Mouse (Mus musculus) myocyte (in vitro differentiated cells): ENCODE measurements around the gene Borcs8. TPM values are rescaled to one million over a fixed set of nuclear protein-coding genes. Genes with fewer than 3 reads are reported as not detected.

Experiments
- H3K27me3 ChIP-seq: one replicate; pipeline ENCODE4 v1.6.1; 2011; ENCODE audit not compliant: control insufficient read depth, insufficient read depth, insufficient read length
- H3K36me3 ChIP-seq: one replicate; pipeline ENCODE4 v1.6.1; 2011; ENCODE audit not compliant: control insufficient read depth, insufficient read depth
- H3K4me2 ChIP-seq: one replicate; pipeline ENCODE4 v1.6.1; 2011; ENCODE audit warnings: low read depth, control low read depth
- H3K4me3 ChIP-seq: one replicate; pipeline ENCODE4 v1.5.1; 2011; ENCODE audit warnings: mild to moderate bottlenecking, control low read depth, moderate library complexity
- H3K79me2 ChIP-seq: one replicate; pipeline ENCODE4 v1.6.1; 2011; ENCODE audit not compliant: control insufficient read depth, insufficient read depth
- H3ac ChIP-seq: one replicate; pipeline ENCODE4 v1.6.1; 2011; ENCODE audit not compliant: control insufficient read depth, insufficient read length
- CEBPB ChIP-seq: IDR thresholded peaks from 2 replicates; pipeline ENCODE4 v1.6.1; 2011; ENCODE audit warnings: mild to moderate bottlenecking, moderate library complexity; ENCODE audit not compliant: poor library complexity, insufficient read depth, severe bottlenecking
- E2F4 ChIP-seq: IDR thresholded peaks from one replicate; pipeline ENCODE4 v1.6.1; 2011; ENCODE audit warnings: mild to moderate bottlenecking, control low read depth, moderate library complexity; ENCODE audit not compliant: insufficient read depth
- MAX ChIP-seq: IDR thresholded peaks from one replicate; pipeline ENCODE4 v1.6.1; 2011; ENCODE audit warnings: low read depth, mild to moderate bottlenecking, control low read depth
- MYOD1 ChIP-seq, 3 experiments: IDR thresholded peaks; one replicate each; pipeline ENCODE4 v1.6.1; 2011; ENCODE audit warnings: control low read depth in 2 of 3, low read depth in 2 of 3, mild to moderate bottlenecking in 2 of 3, moderate library complexity in 1 of 3; ENCODE audit not compliant: insufficient read length in 2 of 3, control insufficient read depth in 1 of 3
- MYOG ChIP-seq, 3 experiments: IDR thresholded peaks; one replicate each; pipeline ENCODE4 v1.6.1; 2011; ENCODE audit warnings: control low read depth in 2 of 3, low read depth in 2 of 3, mild to moderate bottlenecking in 2 of 3; ENCODE audit not compliant: insufficient read length in 2 of 3, control insufficient read depth in 1 of 3, insufficient read depth in 1 of 3
- POLR2A ChIP-seq: IDR thresholded peaks from one replicate; pipeline ENCODE4 v1.6.1; 2011; ENCODE audit warnings: low read depth, mild to moderate bottlenecking, control low read depth, moderate library complexity; ENCODE audit not compliant: insufficient read length
- POLR2AphosphoS2 ChIP-seq: IDR thresholded peaks from one replicate; pipeline ENCODE4 v1.6.1; 2011; ENCODE audit warnings: low read depth, control low read depth; ENCODE audit not compliant: insufficient read length
- REST ChIP-seq: IDR thresholded peaks from one replicate; pipeline ENCODE4 v1.6.1; 2011; ENCODE audit warnings: mild to moderate bottlenecking, control low read depth, moderate library complexity; ENCODE audit not compliant: insufficient read depth, insufficient read length
- SRF ChIP-seq: IDR thresholded peaks from one replicate; pipeline ENCODE4 v1.6.1; 2011; ENCODE audit warnings: low read depth; ENCODE audit not compliant: control insufficient read depth, insufficient read length
- TCF12 ChIP-seq: IDR thresholded peaks from one replicate; pipeline ENCODE4 v1.6.1; 2011; ENCODE audit warnings: mild to moderate bottlenecking, control low read depth; ENCODE audit not compliant: poor library complexity, insufficient read depth, severe bottlenecking
- TCF3 ChIP-seq: IDR thresholded peaks from one replicate; pipeline ENCODE4 v1.6.1; 2011; ENCODE audit warnings: low read depth, control low read depth; ENCODE audit not compliant: insufficient read length
- USF1 ChIP-seq: IDR thresholded peaks from one replicate; pipeline ENCODE4 v1.6.1; 2011; ENCODE audit warnings: low read depth, mild to moderate bottlenecking, control low read depth, moderate library complexity
- polyA plus RNA-seq: library from polyadenylated mRNA; unstranded; fragments of >200 nt; fragmentation: generic; extraction: Trizol; gene quantifications from one replicate; pipeline ENCODE4 v1.2.1, GENCODE M21; 2012; ENCODE audit warnings: missing spikeins

Gene Borcs8
- polyA plus RNA-seq, 1 experiment, result 53.0 TPM

DNA sequence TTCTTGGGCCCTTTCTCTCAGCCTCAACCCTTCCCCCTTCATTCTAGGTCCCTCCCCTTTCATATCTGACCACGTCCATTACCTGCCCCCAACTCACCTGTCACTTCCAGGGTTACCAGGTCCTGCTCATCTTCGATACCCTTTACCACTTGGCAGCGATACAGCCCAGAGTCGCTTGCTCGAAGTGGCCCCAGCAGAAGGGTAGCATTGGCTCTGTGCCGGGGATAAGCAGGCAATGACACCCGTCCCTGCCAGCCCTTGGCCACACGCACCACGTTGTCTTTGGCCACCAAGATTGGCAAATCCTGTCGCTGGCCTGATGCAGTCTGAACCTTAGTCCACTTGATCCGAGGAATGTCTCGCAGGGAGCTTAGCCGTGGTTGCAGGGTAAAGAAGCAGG lies 24.4 kb upstream of the Borcs8 start:
- H3K36me3 ChIP-seq, result no peaks in the 10 kb centered on the region
- no peak overlapping the region for H3K4me3 ChIP-seq
- no peaks in the 10 kb centered on the region for H3K79me2 ChIP-seq
- H3K4me2 ChIP-seq, result no peak overlapping the region
- peaks cover 88% of the 10 kb centered on the region for H3K27me3 ChIP-seq
- no peak overlapping the region for H3ac ChIP-seq
- TF ChIP-seq POLR2AphosphoS2, result no peak
- TF ChIP-seq TCF12, result no peak
- TF ChIP-seq REST, result no peak
- TF ChIP-seq USF1, result no peak
- TF ChIP-seq MAX, result no peak
- no peak for TF ChIP-seq MYOG (IDR thresholded peaks at IDR 0.05; ENCODE audit: control insufficient read depth in 1 of 3, insufficient read depth in 1 of 3, insufficient read length in 2 of 3, low read depth in 2 of 3)

DNA sequence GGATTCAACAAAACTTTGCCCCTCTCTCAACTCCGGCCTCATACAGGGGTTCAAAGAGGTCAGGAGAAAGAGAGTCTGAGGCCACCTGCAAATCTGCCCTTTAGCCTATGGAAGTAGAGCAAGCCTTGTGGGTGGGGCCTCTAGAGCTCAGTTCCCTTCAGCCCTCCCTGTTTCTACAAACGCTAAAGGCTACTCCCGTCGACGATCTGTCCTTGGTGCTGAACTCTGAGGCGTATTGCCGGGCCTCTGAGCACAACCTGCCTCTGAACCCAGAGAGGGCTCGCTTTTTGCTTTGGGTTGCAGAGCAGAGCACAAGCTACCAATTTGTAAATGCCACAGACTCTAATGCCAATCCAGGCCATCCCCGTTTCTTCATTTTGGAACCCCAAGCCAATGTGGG lies 21.7 kb upstream of the Borcs8 start:
- no peak overlapping the region for H3K4me2 ChIP-seq
- no peaks in the 10 kb centered on the region for H3K36me3 ChIP-seq
- TF ChIP-seq SRF (no peak), TCF12 (no peak), CEBPB (no peak), MAX (no peak), E2F4 (no peak), REST (peak; percentile 3)
- peaks cover 76% of the 10 kb centered on the region for H3K27me3 ChIP-seq
- H3K79me2 ChIP-seq, result no peaks in the 10 kb centered on the region
- no peak overlapping the region for H3ac ChIP-seq
- H3K4me3 ChIP-seq, result no peak overlapping the region

DNA sequence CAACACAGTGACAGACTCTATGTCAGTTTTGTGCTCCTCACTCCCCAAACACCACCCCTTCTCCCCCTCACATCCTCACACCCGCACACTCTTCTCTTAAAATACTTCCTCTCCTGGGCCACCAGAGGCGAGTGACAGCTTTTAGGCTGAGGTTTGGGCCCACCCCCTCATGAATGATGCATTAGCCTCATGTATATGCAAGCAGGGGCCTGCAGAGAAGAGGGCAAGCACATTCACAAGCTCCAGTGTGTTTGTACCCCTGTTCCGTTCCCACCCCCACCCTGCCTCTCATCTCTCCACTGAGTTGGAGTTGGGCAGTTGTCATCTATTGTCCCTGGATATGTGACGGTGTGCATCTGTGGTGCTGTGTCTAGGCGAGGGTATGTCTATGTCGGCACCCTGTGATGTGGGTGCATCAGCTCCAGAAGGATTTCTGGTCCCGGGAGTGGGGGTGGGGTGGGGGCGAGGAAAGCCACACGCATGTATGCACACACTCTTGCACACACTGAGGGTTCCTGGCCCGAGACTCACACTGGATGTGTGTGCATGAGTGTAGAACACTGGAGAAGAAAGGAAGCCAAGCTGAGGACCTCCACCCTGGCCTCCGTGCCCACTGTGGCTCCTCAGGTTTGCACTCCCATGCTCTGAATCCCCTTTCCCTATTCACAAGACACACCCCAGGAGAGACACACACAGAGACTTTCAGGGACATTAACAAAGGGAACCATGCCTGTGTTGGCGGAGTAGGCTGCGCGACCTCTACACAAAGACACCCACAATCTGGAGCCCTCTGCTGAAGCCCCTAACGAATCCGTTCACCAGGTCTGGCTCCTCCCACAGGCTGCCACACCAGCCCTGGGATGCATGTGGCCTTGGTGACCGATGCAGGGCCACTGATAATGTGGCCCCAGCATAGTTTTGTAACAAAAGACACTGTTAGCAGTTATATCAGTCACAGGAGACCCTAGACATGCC lies 20.3 kb upstream of the Borcs8 start:
- no peak overlapping the region for H3K4me3 ChIP-seq
- H3K36me3 ChIP-seq, result no peaks in the 10 kb centered on the region
- H3K4me2 ChIP-seq, result no peak overlapping the region
- H3K79me2 ChIP-seq, result no peaks in the 10 kb centered on the region
- peaks cover 72% of the 10 kb centered on the region for H3K27me3 ChIP-seq
- TF ChIP-seq MAX, result no peak
- no peak for TF ChIP-seq SRF
- TF ChIP-seq CEBPB, result no peak
- no peak for TF ChIP-seq POLR2AphosphoS2
- TF ChIP-seq MYOD1 (IDR thresholded peaks at IDR 0.05; ENCODE audit: control insufficient read depth in 1 of 3, insufficient read length in 2 of 3, low read depth in 2 of 3), result no peak
- no peak overlapping the region for H3ac ChIP-seq

DNA sequence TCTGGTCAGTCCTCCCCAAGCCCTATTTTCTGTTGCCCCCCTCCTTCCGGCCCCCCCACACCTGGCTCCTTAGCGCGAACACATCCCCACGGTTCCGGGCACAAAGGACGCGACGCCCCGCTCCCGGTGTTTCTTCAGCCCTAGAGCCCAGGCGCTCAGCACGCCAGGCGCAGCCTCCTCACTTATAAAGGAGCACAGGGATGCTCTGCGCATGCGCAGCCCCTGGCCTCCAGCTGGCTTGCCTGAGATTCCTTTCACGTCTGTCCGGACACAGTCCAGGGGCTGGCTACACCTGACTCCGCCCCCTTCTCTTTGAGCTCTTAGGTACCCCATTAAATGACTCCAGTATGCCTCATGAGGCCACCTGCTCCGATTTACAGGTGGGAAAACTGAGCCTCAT lies 18.6 kb upstream of the Borcs8 start, which contains the start of gene Ncan:
Gene Ncan (minus strand): TSS at position 207 of the 400 bp plus-strand sequence.
- Histone ChIP-seq H3K36me3 (no peaks in the 10 kb centered on the region), H3K27me3 (peaks cover 71% of the 10 kb centered on the region), H3K4me3 (no peak within 1 kb of the TSS), H3ac (no peak within 1 kb of the TSS), H3K4me2 (no peak within 1 kb of the TSS), H3K79me2 (no peaks in the 10 kb centered on the region)
- no peak for TF ChIP-seq POLR2AphosphoS2
- TF ChIP-seq TCF12, result no peak
- TF ChIP-seq E2F4, result no peak
- no peak for TF ChIP-seq MYOD1 (IDR thresholded peaks at IDR 0.05; ENCODE audit: control insufficient read depth in 1 of 3, insufficient read length in 2 of 3, low read depth in 2 of 3)
- TF ChIP-seq CEBPB, result no peak
- no peak for TF ChIP-seq USF1
- TF ChIP-seq MAX, result no peak
- no peak for TF ChIP-seq POLR2A
- TF ChIP-seq SRF, result no peak
- no peak for TF ChIP-seq REST
- no peak for TF ChIP-seq MYOG (IDR thresholded peaks at IDR 0.05; ENCODE audit: control insufficient read depth in 1 of 3, insufficient read depth in 1 of 3, insufficient read length in 2 of 3, low read depth in 2 of 3)
- no peak for TF ChIP-seq TCF3

DNA sequence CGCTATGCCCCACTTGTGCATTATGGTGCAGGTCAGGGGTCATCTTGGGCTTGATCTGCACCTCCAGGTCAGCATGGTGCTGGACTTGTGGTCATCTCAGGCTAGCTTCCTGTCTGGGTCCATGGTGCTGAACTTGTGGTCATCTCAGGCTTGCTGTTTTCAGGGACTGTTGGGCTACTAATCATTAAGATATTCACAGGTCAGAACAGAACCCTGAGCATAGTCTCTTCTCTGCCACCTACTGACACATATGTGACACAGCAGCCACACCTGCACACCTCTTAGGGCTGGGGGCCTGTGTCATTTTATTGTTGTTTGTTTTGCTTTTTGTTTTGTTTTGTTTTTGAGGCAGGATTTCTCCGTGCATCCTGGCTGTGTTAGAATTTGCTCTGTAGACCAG lies 16.4 kb upstream of the Borcs8 start:
- Histone ChIP-seq H3K27me3 (peaks cover 57% of the 10 kb centered on the region), H3ac (no peak overlapping the region), H3K4me3 (no peak overlapping the region), H3K79me2 (no peaks in the 10 kb centered on the region), H3K36me3 (no peaks in the 10 kb centered on the region), H3K4me2 (no peak overlapping the region)
- TF ChIP-seq MYOG (IDR thresholded peaks at IDR 0.05; ENCODE audit: control insufficient read depth in 1 of 3, insufficient read depth in 1 of 3, insufficient read length in 2 of 3, low read depth in 2 of 3) (no peak), POLR2A (no peak), TCF3 (no peak), SRF (no peak), MAX (no peak), E2F4 (no peak), REST (peak; percentile 45)
